Mouse (Mus musculus) heart, postnatal 0 days (tissue): Measurements from ENCODE around the gene Tef. TPM values are rescaled to one million over a fixed set of nuclear protein-coding genes. Genes with fewer than 3 reads are reported as not detected.

Source experiments
- ATAC-seq: fragments of 200-750 bp; cut with Nextera tagmentation; 2 replicates; pipeline ENCODE4 v1.8.0; 2017; ENCODE audit warnings: low read depth, moderate number of reproducible peaks, moderate library complexity; ENCODE audit not compliant: insufficient read depth
- DNase-seq: peaks from one replicate; pipeline ENCODE4 v3.0.0-alpha.2; 2016; ENCODE audit warnings: low spot score
- H3K27ac ChIP-seq: fragments of 300-500 bp; sonication (generic); 2 replicates; pipeline ENCODE4 v1.5.1; 2014; ENCODE audit warnings: low read depth, mild to moderate bottlenecking
- H3K27me3 ChIP-seq: fragments of 300-500 bp; sonication (generic); 2 replicates; pipeline ENCODE4 v1.6.1; 2014; ENCODE audit warnings: low read length, mixed read lengths; ENCODE audit not compliant: control insufficient read depth, insufficient read depth
- H3K36me3 ChIP-seq: fragments of 300-500 bp; sonication (generic); replicated peaks from 2 replicates; pipeline ENCODE4 v1.6.1; 2014; ENCODE audit warnings: low read length, mixed read lengths; ENCODE audit not compliant: control insufficient read depth, insufficient read depth
- H3K4me1 ChIP-seq: fragments of 300-500 bp; sonication (generic); 2 replicates; pipeline ENCODE4 v1.6.1; 2014; ENCODE audit warnings: antibody characterized with exemption; ENCODE audit not compliant: control insufficient read depth, insufficient read depth
- H3K4me2 ChIP-seq: fragments of 300-500 bp; sonication (generic); 2 replicates; pipeline ENCODE4 v1.6.1; 2014; ENCODE audit warnings: low read depth, mild to moderate bottlenecking, low read length, moderate library complexity
- H3K4me3 ChIP-seq: fragments of 300-500 bp; sonication (generic); 2 replicates; pipeline ENCODE4 v1.5.1; 2014; ENCODE audit warnings: low read depth, low read length
- H3K9ac ChIP-seq: fragments of 300-500 bp; sonication (generic); replicated peaks from 2 replicates; pipeline ENCODE4 v1.6.1; 2014; ENCODE audit warnings: low read depth, low read length, mixed read lengths
- H3K9me3 ChIP-seq: fragments of 300-500 bp; sonication (generic); replicated peaks from 2 replicates; pipeline ENCODE4 v1.6.1; 2016; ENCODE audit warnings: low read length; ENCODE audit not compliant: control insufficient read depth
- CTCF ChIP-seq: IDR thresholded peaks from 2 replicates; pipeline ENCODE4 v1.5.1; 2016; ENCODE audit warnings: antibody characterized with exemption, control low read depth, low read depth
- EP300 ChIP-seq: IDR thresholded peaks from 2 replicates; pipeline ENCODE4 v1.6.1; 2016; ENCODE audit warnings: antibody characterized with exemption, low read depth
- WGBS: fragments of 180-500 bp; shearing (Covaris S2); extraction: QIAGEN DNeasy Blood & Tissue Kit; methylation state at CpG from one replicate; pipeline ENCODE4 v1.1.7; 2014; 5-methylcytosine and 5-hydroxymethylcytosine counted together
- polyA plus RNA-seq: library from polyadenylated mRNA; unstranded; fragments of >200 nt; fragmentation: Nextera tagmentation; extraction: Ambion mirVana; gene quantifications from 2 replicates; pipeline ENCODE4 v1.2.1, GENCODE M21; 2015
- total RNA-seq: library from RNA; depleted of rRNA; stranded (reverse); fragments of >200 nt; gene quantifications from 2 replicates; pipeline ENCODE4 v1.2.3, GENCODE M21; 2014; ENCODE audit warnings: low replicate concordance

Tef gene
- total and polyA plus RNA-seq, 2 experiments from 2014 or later, result 27.8 to 41.5 TPM

DNA sequence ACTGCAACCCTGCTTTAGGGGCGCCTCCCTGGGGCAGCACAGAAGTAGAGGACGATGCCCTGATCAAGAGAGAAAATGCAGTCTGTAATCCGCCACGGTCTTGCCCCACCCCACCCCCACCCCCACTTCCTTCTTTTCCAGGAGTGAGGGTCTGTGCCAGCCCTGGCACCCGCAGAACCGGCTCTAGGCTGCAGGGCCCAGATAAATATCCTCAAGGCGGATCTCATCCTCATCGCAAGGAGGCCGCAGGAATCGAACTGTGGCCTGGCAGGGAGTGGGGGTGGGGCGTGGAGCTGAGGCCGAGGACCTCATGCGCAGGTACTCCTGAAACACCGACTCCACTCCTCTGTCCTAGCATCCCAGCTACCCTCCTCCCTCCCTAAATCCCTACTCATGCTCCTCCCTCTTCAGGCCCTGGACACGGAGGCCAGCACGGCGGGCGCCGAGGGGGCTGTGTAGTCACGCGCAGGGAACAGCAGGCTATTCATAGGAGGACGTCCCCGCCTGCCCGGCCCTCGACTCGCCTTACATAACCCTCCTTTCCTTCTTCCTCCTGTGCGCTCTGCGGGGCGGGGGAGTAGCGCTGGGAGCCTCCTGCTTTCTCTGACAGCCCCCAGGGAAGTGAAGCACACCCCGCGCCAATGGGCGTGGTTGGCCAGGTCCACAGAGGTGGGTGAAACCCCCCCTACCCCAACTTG, 34.1 kb downstream of the Tef start:
- peak overlapping the region; percentile 26 for H3K4me3 ChIP-seq
- 4% methylated on average over 33 of the region's 33 CpGs for WGBS
- H3K27ac ChIP-seq, result peak overlapping the region; percentile 99
- DNase-seq (peak; percentile 96), ATAC-seq (peak; percentile 78)
- peak overlapping the region; percentile 54 for H3K4me2 ChIP-seq
- no peak; the same call in 1 of the 2 replicates for TF ChIP-seq CTCF
- peak; percentile 96 for TF ChIP-seq EP300
- H3K4me1 ChIP-seq, result peaks cover 60% of the 10 kb centered on the region
- H3K36me3 ChIP-seq, result no peaks in the 10 kb centered on the region
- H3K27me3 ChIP-seq, result no peaks in the 10 kb centered on the region
- peak overlapping the region; percentile 36 for H3K9ac ChIP-seq
- no peaks in the 10 kb centered on the region for H3K9me3 ChIP-seq

DNA sequence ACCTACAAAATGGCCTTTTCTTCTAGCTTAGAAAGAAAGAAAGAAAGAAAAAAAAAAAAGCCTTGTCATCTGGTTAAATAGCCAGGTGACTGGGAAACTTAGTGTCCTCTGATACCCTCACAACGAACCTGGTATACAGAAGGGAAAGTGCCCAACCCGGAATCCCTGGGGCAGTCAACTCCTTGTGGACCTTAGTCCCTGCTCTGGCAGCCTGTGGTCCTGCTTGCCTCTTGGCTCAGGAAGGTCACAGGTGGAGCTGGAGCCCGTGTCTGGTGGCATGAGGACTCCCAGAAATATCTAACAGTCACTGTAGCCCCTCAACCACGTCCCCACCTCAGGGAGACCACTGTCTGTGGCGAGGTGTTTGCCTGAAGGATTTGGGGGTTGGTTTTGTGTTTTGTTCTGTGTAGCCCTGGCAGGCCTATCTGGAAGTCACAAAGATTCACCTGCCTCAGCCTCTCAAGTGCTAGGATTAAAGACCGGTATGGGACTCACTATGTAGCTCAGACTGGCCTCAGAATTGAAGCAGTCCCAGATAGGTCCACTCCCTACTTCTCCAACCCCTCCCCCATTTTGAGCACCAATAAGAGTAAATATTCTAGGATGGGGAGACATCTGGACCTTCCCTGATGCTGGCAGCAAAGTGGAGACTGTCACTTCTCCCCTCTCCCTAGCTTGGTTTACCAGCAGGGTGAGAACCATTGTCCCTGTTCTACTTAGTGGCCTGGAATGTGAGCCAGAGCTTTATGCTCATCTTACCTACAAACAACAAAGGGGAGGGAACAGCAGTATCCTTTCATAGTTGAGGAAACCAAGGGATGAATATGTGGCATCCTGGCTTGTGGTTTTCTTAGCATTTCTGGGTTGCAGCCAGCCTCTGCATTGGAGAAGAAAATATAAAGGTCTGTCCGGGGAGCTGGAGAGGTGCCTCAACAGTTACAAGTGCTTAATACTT, 35.0 kb downstream of the Tef start:
- ATAC-seq, result no peak
- Histone ChIP-seq H3K4me3 (0 out of 2 replicates have a peak overlapping the region, but pooled peaks have one; percentile 26), H3K9me3 (no peaks in the 10 kb centered on the region), H3K9ac (peak overlapping the region; percentile 36; the same call in 1 of the 2 replicates), H3K4me2 (peak overlapping the region; percentile 54), H3K27me3 (no peaks in the 10 kb centered on the region), H3K4me1 (peaks cover 56% of the 10 kb centered on the region), H3K27ac (peak overlapping the region; percentile 99), H3K36me3 (no peaks in the 10 kb centered on the region)
- DNase-seq, result no peak
- no peak for TF ChIP-seq EP300
- no peak for TF ChIP-seq CTCF
- WGBS, result 49% methylated on average over 7 of the region's 7 CpGs

DNA sequence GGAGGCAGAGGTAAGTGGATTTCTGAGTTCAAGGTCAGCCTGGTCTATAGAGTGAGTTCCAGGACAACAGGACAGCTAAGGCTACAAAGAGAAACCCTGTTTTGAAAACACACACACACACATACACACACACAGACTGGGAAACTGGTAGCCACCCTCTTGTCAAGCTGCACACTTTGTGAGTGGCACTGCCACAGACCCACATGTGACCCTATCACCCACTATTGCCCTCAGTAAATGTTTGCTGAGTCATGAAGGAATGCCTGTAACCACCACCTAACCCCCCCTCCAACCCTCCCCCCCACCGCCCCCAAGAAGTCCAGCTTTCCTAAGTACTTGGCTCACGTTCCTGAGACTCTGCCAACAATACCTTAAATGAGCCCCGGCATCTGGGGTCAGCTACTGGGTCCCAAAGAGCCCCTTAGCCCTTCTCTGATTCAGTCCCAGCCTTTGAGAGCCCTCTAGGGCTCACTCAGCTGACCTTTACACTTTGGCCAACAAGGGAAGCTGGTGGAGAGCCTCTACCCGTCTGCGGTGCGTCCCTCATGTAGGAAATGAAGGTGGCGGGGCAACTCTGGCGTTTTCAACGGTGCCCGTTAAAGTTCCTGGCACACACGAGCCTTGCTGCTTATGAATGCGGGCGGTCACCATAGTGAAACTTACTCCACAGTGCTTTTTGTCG, 36.5 kb downstream of the Tef start:
- peak; percentile 1; the same call in 1 of the 2 replicates for ATAC-seq
- H3K4me3 ChIP-seq, result no peak overlapping the region
- peak overlapping the region; percentile 99 for H3K27ac ChIP-seq
- H3K36me3 ChIP-seq, result no peaks in the 10 kb centered on the region
- TF ChIP-seq CTCF (no peak), EP300 (0 out of 2 replicates have a peak, but pooled peaks have one; percentile 58)
- no peaks in the 10 kb centered on the region for H3K27me3 ChIP-seq
- H3K4me2 ChIP-seq, result no peak overlapping the region
- peaks cover 44% of the 10 kb centered on the region for H3K4me1 ChIP-seq
- H3K9me3 ChIP-seq, result no peaks in the 10 kb centered on the region
- DNase-seq, result peak; percentile 57
- peak overlapping the region; percentile 18 for H3K9ac ChIP-seq
- WGBS, result 42% methylated on average over 14 of the region's 14 CpGs

GRCm38 (mm10) chr15:81839634-81840033, 37.4 kb downstream of the Tef start:
- Histone ChIP-seq H3K27me3 (no peaks in the 10 kb centered on the region), H3K36me3 (no peaks in the 10 kb centered on the region), H3K9me3 (no peaks in the 10 kb centered on the region), H3K27ac (peak overlapping the region; percentile 99), H3K9ac (peak overlapping the region; percentile 38; the same call in 1 of the 2 replicates), H3K4me2 (no peak overlapping the region), H3K4me3 (no peak overlapping the region), H3K4me1 (peaks cover 43% of the 10 kb centered on the region)
- ATAC-seq, result peak; percentile 88
- WGBS, result 18% methylated on average over 5 of the region's 5 CpGs
- peak; percentile 98 for DNase-seq
- TF ChIP-seq CTCF (no peak), EP300 (peak; percentile 99)

DNA sequence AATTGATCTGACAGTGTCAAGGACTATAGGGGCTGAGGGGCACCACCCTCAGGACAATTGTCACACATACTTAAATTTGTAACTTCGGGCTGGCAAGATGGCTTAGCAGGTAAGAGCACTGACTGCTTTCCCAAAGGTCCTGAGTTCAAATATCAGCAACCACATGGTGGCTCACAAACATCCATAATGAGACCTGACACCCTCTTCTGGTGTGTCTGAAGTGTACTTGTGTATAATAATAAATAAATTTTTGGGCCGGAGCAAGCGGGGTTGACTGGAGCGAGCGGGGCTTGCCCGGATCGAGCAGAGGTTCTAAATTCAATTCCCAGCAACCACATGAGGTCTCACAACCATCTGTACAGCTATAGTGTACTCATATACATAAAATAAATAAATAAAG, 38.1 kb downstream of the Tef start:
- Histone ChIP-seq H3K27me3 (no peaks in the 10 kb centered on the region), H3K4me2 (no peak overlapping the region), H3K9me3 (no peaks in the 10 kb centered on the region), H3K9ac (peak overlapping the region; percentile 38; the same call in 1 of the 2 replicates), H3K36me3 (no peaks in the 10 kb centered on the region), H3K27ac (peak overlapping the region; percentile 99), H3K4me3 (no peak overlapping the region), H3K4me1 (peaks cover 40% of the 10 kb centered on the region)
- ATAC-seq (no peak), DNase-seq (no peak)
- TF ChIP-seq CTCF (no peak), EP300 (no peak)
- WGBS, result 86% methylated on average over 7 of the region's 7 CpGs
